Mouse (Mus musculus): ENCODE measurements at regions not wholly inside any gene's neighbourhood (a gene's known extent, or its start where the extent isn't known, plus 50 kb on each side); places are given as distances from the start of the nearest gene placed in this dataset.

DNA sequence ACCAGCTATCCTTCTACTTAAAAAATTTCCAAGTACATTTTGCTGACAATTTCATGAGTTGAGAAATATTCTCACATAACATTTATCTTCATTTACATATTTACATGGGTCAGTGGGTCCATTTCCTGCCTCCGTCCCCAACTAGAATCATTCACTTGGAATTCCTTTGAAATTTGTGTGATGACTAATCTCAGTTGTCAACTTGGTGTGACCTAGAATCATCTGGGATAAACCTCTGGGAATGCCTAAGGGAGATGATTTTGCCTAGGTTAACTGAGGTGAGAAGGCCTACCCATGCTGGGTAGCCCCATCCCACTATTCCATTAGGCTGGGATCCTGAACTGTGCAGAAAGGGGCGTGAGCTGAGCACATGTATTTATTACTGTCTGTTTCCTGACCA is 63.8 kb downstream of the Ccng2 start:
- TF ChIP-seq EP300 (IDR thresholded peaks at IDR 0.05; ENCODE audit: low read depth): no peak
- TF ChIP-seq CTCF (IDR thresholded peaks at IDR 0.05; ENCODE audit: low read depth): no peak

Measured in heart, postnatal 0 days (tissue).